Mouse (Mus musculus) cerebellum, postnatal 10 days (tissue): ENCODE data around the gene Cds2.
"Not testable (repeated sequence)": the region's sequence is repeated elsewhere in the genome, so short reads cannot be mapped to it uniquely, and the experiment has no call there.

ENCODE experiments used
- DNase-seq, 2 experiments: peaks; one replicate each; pipeline ENCODE4 v3.0.0; 2021; ENCODE audit warnings: mixed read lengths in 2 of 2

Gene Cds2

DNA sequence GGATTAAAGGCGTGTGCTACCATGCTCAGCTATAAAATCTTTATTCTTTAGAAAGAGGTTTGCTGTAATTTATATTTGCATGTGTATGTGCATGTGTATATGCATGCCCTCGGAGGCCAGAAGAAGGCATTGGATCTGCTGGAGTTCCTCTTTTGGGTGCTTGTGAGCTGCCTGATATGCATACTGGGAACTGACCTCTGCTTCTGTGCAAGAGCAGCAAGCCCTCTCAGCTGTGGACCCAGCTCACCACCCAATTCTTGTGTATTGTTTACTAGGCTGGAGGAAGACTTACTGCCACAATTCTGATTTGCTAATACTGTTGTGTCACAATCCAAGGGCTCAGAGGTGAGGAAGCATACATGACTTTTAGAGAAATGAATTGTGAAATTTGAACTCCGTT is 3.1 kb downstream of the Cds2 start:
- DNase-seq = no peak

DNA sequence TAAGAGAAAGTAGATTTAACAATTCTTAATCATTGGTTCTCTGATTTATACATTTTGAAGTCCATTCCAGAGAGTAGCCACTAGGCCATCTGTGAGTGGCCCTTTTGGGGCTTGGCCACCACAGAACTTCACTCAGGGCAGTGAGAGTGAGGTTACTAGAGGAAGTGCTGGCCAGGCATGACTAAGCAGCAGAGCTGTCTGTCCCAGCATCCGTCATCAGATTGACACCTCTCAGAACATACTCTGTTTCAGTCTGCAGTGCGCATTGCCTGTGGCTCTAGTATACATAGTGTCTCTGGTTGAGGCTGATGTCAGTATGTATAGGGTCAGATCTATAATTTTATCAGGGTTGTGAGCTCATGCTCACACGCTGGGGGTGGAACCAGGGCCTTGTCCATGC is 6.3 kb downstream of the Cds2 start:
- DNase-seq = no peak

DNA sequence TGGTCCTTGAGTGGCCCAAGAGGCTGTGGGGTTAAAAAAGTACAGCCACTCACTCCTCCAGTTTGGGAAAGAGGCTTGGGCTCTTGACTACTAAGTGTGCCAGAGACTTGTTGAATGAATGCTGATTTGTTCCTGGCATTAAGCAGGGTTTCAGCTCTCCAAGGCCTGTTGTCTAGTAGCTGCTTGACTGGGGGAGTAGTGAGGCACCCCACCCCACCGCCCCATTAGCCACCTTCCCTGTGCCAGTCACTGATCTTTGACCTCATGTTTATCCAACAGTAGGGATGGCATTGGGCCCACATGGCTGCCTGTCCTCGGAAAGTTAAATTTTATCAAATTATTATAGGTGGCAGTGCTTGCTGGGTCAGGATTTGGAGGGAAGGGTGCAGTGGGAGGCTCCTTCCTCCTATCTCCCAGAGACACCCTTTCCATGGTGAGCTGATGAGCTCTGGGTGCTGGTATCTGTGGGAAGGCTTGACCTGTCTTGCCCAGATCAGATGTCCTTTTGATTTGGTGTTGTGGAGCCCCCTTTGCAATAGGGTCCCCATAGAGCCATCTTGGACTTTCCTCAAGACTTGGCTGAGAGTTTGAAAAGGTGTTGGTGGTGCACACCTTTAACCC is 7.5 kb downstream of the Cds2 start:
- no peak for DNase-seq

DNA sequence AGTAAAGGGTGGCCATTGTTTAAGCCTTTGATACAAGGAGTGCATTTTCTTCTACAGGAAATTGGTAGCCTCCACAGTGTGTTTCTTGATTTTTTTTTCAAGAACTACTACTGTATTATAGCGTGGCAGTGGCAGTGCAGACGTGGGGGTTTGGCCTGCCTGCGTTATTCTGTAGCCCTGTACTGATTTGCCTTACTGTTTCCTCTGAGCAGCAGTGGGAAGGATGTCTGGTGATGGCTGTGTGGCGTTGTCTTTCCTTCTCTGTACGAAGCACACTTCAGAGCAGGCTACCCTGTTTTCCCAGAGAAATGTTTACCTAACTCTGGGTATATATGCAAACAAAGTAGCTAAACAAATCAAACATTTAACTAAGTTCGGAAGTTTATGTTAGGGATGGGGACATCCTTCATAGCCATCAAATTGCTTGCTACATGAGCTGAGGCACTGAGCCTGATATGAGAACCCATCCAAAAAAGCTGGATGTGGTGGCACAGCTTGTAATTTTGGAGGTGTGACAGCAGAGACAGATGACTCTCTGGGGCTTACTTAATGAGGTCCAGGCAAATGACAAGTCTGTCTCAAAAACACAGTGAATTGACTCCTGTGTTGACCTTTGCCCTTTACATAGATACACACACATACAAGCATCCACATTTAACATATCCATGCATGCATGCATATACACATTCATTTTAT is 9.9 kb downstream of the Cds2 start:
- no peak for DNase-seq

DNA sequence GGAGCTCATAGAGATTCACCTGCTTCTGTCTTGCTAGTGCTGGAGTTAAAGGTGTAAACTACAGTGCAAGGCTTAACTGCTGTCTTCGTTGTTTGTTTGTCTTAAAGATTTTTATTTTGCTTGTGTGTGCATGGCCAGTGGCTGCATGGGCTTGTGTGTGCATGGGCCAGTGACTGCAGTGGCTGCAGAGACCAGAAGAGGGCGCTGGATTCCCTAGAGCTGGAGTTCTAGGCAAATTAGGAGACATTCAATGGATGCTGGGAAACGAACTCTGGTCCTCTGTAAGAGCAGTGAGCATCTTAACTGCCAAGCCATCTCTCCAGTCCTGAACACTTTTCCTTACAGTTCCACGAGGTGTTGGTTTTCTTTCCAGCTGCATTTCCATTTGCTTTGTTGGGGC is 12.6 kb downstream of the Cds2 start:
- no peak for DNase-seq

DNA sequence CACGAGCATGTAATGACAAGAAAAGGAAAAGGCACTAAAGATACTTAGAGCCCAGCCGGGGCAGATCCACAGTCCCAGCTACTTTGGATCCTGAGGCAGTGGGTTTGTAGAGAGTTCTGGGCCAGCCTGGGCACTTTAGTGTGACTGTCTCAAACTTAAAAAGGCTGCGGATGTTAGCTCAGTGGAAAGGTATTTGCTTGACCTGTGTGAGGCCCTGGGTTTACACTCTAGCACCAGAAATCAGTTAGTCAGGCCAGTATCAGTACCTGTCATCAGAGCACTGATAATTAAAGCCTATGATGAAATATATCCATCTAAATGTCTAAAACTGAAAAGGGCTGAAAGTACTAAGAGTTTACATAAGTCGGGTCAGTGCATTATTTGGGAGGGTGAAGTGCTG is 13.3 kb downstream of the Cds2 start:
- no peak for DNase-seq

DNA sequence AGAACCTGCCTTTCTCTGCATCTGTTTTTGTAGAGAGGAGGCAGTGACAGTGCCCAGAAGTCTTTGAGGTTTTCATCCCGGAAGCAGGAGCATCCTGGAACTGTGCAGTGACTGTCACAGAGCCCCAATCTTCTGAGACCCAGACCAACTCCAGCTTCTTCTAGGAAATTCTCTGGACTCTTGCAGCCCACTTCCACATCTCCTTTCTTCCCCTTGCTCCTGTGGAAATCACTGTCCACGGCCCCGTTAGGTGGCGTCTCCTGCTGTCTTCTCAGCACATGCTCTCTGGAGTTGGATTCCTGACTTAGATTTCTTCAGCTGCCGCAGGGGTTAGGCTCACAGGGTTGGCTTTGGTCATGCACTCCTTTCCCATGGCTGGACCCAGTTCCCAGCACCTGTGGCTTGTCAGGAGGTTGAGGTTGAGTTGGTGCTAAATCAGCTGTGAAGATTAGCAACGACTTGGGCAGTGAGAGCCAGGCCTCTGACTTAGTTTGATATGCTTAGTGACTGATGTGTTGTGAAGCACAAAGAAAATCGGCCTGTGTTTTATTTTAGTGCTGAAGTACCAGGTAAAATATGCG is 15.4 kb downstream of the Cds2 start:
- DNase-seq = no peak

DNA sequence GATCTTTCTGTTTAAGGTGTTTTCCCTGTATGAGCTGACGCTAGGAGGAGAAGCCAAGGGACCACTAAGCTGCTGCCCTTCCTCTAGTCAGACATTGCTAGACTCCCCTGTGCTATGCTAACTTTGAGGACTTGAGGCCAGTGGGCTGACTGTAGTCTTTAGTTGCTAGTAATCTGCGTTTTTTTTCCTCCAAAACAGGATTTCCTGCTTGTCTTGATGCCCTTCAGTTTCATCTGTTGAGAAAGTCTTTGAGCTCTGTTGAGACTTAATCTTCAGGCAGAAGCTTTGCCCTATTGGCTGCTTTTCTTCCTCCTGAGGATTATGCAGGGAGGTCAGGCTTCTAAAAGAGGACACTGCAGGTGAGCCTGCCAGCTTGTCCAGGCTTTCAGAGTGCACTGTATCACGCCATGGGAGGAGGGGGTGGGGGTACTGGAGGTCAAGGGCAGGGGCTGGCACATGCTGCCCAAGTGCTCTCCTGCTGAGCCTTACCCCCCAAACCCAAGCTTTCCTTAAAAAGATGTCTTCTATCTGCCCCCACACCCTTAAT is 16.5 kb downstream of the Cds2 start:
- DNase-seq = no peak

DNA sequence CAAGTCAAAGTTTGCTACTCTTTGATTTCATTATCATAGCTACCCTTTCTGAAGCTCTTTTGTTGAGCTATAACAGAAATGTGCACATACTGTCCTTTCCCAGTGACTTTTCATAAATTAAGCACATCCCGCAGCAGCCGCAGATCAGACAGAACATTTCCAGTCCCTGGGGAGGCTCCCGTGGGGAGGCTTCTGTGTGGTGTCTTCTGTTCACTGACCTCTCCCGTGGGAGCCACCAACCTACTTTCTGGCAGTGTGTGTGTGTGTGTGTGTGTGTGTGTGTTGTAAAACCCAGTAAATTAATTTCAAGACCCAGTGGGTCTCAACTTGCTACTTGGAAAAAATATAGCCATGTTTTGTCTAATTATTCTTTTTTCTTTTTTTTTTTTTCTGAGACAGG is 17.0 kb downstream of the Cds2 start:
- DNase-seq = peak in 1 of 2 experiments; percentile 42

DNA sequence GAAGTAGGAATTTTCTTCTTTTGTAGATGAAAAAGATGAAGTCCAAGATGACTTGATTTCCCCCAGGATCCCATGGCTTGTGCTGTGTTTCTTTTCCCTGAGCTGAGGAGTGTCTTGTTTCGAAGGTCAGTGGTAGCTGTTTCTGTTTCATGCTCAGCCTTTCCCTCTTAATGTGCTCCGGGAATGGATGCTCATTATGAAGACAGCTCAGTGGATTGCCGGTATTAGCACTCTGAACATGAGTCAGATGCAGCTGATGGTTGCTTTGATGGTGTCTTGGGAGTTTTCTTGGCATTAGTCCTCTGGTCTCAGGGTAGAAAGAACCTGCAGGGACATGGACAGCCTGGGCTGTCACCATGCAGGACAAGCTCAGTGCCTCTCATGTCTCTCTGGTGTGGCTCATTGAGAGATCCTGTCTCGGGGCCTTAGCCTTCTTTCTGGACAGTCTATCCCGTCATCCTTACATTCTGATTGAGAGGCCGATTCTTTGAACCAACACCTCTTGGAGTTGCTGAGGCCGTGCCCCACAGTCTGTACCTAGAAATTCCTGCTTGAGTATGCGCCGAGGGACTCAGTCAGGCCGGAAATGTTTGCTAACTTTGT is 17.7 kb downstream of the Cds2 start:
- no peak for DNase-seq

DNA sequence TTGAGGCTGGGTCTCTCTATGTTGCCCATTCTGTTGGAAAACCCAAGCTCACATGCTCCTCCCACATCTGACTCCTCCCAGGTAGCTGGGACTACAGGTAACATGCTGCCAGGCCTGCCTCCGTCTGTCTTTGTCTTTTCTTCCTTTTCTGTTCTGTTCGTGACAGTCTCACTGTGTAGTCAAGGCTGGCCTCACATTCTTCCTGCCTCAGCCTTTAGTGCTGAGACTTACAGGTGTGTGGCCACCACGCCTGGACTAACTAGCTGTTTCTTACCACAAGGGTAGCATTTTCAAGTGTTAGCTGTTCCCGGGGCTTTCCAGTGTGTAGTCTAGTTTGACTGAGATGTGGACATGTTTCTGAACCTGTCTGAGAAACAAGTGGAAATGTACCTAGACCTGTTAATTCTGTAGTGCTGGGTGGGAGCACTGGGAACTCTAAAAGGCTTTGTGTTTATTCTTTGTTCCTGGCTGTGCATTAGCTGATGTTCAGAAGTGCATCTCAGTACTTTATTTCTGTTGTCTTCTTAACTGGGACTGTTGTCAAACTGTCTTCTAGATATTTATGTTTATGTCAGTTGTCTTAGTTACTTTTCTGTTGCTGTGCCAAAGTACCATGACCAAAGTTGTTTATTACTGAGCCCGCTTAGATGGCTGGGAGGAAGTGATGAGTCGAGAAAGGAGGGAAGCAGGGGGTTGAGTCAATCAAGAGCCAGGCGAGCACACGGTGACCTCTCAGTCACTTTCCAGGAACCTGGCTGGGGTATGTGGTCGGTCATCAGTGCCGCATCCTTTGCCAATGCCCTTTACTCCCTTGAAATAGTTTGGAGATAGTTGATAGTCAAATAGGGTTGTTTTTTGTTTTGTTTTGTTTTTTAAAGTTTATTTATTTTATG is 18.9 kb downstream of the Cds2 start:
- DNase-seq = no peak

DNA sequence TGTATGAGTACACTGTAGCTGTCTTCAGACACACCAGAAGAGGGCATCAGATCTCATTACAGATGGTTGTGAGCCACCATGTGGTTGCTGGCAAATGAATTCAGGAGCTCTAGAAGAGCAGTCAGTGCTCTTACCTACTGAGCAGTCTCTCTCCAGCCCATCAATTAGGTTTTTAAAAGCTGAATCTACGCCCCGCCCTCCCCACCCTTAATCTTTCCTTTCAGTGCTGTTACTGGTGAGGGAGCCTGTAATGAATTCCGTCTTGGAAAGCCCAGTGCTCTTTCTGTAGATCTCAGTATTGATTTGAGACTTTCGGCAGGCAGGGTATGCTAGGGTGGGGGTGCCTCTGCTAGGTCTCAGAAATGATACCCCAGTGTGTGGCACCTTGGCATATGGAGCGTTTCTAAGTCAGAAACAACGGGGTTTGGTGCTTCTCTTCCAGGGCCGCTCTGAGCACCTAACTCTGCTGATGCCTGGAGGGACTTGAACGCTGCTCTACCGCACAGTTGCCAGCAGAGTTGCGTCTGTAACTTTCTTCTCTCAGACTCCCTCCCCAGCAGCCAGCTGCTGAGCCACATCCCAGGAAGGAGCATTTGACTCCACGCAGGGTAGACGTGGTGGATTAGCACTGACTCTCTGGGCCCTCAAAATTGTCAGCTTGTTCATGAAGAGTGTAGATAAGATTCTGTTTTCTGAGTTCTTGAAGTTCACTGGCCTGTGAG is 19.7 kb downstream of the Cds2 start:
- DNase-seq = no peak

DNA sequence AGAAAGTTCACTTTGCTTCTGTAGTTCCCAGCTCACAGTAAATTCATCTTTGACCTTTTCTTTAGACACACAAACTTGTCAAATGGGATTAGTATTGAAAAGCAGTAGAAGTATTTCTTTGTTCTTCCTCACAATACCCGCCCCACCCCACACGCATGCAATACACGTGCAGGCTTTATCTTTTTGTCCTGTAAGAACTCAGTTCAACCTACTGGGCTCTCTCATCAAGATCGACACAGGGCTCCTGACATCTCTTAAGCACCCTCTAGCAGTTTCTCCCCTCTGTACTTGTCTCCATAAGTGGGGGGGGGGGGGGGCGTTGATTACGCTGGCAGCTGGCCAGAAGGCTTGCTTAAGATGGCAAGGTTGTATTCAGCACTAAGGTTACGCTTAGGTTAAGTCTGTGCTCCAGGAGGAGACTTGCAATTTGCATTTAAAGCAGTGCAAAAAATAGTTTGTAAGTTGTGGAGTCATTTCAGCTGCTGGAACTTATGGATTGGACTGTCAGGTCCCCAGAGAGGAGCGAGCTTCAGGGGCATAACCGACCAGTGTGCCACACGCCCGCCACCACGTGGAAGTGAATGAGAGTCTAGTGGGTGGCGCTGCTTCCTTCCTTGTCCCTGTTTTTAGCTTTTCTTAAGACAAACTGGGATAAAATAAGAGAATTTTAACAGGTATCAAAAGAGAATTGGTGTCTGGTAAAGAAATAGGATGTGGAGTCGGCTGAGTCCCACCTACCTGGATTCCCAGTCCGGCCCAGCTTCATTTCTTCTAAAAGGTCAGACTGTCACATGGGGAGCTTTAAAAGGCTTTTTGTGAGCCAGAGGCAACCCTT is 20.5 kb downstream of the Cds2 start:
- no peak for DNase-seq

DNA sequence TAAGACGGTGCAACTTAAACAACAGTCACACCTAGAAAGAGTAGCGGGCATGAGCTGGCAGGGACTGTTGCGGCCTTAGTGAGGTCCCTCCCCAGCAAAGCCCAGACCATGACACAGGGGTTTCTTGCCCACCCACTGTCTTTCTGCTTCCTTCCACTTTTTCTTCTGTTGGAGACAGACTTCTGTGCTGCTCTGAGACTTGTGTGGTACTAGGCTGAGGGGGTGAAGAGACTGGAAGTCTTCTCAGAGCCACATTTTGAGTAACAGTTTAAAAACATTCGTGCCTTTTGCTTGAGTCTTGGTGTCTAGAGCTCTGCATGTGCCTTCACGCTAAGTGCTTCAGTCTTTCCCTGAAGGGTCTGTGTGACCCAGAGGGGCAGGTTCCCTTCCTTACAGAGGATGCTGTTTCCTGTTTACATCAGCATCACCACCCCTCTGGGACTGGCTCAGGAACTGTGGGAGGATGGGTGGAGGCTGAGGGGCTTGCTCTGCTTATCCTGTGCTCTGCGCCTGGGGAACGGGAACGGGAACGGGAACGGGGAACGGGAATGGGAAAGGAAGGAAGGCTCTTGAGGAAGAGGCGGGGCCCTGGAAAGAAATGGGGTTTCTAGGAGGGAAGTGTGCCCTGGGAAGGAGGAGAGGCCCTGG is 21.7 kb downstream of the Cds2 start:
- no peak for DNase-seq

DNA sequence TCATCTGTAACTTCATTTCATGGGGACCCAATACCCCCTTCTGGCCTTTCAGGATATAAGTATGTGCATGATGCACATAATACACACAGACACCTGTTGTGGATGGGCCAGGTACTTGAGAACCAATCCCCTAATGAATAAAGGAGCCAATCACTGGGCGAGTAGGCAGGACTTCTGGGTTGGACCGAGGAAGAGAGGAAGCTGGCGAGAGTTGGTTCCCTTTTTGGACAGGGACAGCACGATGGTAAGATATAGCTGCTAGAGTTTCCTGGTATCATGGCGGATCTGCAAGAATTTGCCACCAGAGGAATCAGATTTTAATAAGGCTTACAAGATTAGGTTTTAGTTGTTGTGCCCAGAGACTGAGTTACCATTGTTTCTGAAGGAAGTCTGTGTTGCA is 22.8 kb downstream of the Cds2 start:
- not testable (repeated sequence) for DNase-seq

DNA sequence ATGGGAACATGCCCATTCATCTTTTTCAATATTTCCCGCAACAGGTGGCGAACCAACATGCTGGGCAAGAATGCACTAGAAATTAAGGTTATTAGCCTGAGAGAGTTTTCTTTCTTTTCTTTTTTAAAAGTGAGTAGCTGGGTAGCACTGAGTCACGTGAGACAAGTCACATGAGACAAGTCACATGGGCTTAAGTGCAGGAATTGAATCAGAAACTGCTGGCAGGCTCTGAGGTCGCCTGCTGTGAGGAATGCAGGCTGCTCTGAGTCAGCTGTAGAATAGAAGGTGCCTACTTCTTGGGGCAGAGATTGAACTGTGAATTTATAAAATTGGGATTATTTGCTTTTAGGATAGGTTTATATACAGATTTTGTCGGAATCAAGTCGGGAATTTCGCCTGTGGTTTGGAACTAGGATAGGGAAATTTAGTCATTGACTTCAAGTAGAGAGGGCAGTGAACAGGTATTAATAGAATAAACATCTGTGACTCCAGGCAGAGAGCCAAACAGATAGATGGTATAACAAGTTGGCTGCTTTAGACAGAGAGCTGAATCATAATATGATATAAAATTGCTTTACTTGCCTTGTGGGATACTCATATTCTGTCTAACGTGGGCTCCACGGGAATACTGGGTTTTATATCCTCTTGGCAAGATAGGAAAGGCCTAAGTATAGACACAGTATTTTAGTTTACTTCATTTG is 23.6 kb downstream of the Cds2 start:
- DNase-seq = peak; percentile 75 to 81

DNA sequence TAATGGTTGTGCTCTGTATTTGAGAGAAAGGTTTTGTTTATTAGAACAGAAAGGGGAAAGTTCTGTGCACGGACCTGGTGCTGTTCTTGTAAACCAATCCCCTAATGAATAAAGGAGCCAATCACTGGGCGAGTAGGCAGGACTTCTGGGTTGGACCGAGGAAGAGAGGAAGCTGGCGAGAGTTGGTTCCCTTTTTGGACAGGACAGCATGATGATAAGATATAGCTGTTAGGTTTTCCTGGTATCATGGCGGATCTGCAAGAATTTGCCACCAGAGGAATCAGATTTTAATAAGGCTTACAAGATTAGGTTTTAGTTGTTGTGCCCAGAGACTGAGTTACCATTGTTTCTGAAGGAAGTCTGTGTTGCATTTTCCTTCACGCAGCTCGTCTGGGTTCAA is 26.3 kb downstream of the Cds2 start:
- DNase-seq = not testable (repeated sequence)

DNA sequence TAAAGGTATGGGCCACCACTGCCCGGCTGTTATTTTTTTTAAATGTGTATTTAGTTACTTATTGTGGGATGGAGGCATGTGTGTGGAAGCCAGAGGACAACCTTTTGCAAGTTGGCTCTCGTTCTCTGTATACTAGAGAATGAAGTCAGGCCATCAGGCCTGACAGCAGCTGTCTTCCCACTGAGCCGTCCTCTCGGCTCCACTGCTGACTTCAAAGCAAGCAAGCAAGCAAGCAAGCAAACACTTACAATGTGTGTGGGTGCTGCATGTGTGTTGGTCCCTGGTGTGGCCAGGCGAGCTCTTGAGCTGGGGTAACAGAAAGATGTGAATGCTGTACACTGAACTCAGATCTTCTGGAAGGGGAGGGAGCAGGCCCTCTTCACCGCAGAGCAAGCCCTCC is 27.9 kb downstream of the Cds2 start:
- DNase-seq = no peak

DNA sequence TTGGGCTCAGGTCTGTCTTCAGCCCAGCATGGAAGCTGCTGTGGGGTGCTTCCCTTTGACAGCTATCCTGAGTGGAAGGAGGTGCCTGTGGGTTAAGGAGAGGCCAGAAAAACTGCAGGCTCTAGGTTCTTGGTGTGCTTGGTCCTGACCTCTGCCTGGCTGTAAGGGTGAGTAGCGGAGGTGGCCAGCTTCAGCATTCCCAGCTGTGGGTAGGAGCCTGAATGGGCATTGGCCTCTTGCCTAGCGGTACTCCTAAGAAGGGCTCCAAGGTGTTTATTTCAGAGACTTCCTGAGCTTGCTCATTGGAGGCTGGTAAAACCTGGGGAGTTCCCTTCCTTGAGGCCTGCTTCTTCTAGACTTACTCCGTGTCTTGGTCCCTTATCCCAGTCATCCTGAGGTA is 28.3 kb downstream of the Cds2 start:
- DNase-seq = peak in 1 of 2 experiments; percentile 37

DNA sequence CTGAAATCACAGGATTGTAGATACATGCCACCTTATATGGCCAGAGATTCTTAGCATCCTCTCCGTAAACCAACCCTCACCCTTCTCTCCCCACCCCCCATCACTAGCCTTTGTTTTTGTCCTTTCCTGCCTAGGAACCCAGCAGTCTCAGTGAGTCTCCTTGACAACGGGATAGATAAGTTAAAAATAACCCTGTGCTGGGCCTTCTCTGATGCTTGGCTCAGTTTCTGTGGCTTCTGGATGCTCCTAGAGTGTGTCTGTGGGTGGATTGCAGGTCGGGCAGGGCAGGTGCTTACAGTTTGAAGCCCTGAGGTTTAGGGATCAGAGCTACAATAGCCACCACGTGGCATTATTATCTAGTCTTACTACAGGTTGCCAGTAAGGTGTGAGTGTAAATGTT is 29.1 kb downstream of the Cds2 start:
- peak; percentile 58 for DNase-seq
